Mouse (Mus musculus) limb, embryonic 14.5 days (tissue): ENCODE data around the gene Fyb2. TPM values are rescaled to one million over a fixed set of nuclear protein-coding genes. Genes with fewer than 3 reads are reported as not detected.

Experiments
- ATAC-seq: fragments of 200-750 bp; cut with Nextera tagmentation; 2 replicates; pipeline ENCODE4 v1.8.0; 2017; ENCODE audit warnings: low read depth, moderate number of reproducible peaks, moderate TSS enrichment; ENCODE audit not compliant: low FRiP score
- DNase-seq: peaks from one replicate; pipeline ENCODE4 v3.0.0-alpha.2; 2015; ENCODE audit warnings: low spot score
- H3K27ac ChIP-seq: fragments of 300-500 bp; sonication (generic); replicated peaks from 2 replicates; pipeline ENCODE4 v1.5.1; 2014; ENCODE audit warnings: low read depth, mild to moderate bottlenecking, low read length, moderate library complexity, mixed read lengths
- H3K27me3 ChIP-seq: fragments of 300-500 bp; sonication (generic); 2 replicates; pipeline ENCODE4 v1.6.1; 2014; ENCODE audit warnings: low read length, mixed read lengths; ENCODE audit not compliant: control insufficient read depth, insufficient read depth
- H3K36me3 ChIP-seq: fragments of 300-500 bp; sonication (generic); 2 replicates; pipeline ENCODE4 v1.6.1; 2014; ENCODE audit warnings: mild to moderate bottlenecking, low read length, moderate library complexity, mixed read lengths; ENCODE audit not compliant: control insufficient read depth, insufficient read depth
- H3K4me1 ChIP-seq: fragments of 300-500 bp; sonication (generic); 2 replicates; pipeline ENCODE4 v1.6.1; 2014; ENCODE audit warnings: antibody characterized with exemption, low read length, mixed read lengths; ENCODE audit not compliant: control insufficient read depth, insufficient read depth
- H3K4me2 ChIP-seq: fragments of 300-500 bp; sonication (generic); replicated peaks from 2 replicates; pipeline ENCODE4 v1.6.1; 2014; ENCODE audit warnings: low read depth, mild to moderate bottlenecking, low read length, moderate library complexity; ENCODE audit not compliant: severe bottlenecking
- H3K4me3 ChIP-seq: fragments of 300-500 bp; sonication (generic); replicated peaks from 2 replicates; pipeline ENCODE4 v1.5.1; 2014; ENCODE audit warnings: low read length
- H3K9ac ChIP-seq: fragments of 300-500 bp; sonication (generic); 2 replicates; pipeline ENCODE4 v1.6.1; 2014; ENCODE audit warnings: mild to moderate bottlenecking, low read depth, low read length, moderate library complexity; ENCODE audit not compliant: severe bottlenecking
- H3K9me3 ChIP-seq: fragments of 300-500 bp; sonication (generic); 2 replicates; pipeline ENCODE4 v1.6.1; 2016; ENCODE audit warnings: low read length; ENCODE audit not compliant: control insufficient read depth
- POLR2A ChIP-seq: fragments of 200-500 bp; IDR thresholded peaks from 2 replicates; pipeline ENCODE4 v1.8.0; 2012; ENCODE audit warnings: inconsistent platforms, mild to moderate bottlenecking, moderate library complexity, borderline replicate concordance; ENCODE audit not compliant: insufficient read depth, insufficient read length; ENCODE audit errors: extremely low read depth
- WGBS: fragments of 180-500 bp; shearing (Covaris S2); extraction: QIAGEN DNeasy Blood & Tissue Kit; methylation state at CpG from one replicate; pipeline ENCODE4 v1.1.7; 2014; 5-methylcytosine and 5-hydroxymethylcytosine counted together
- polyA plus RNA-seq, 2 experiments: library from polyadenylated mRNA; depleted of rRNA in 1 of 2; stranded (reverse) in 1 of 2; unstranded in 1 of 2; fragments of >200 nt; fragmentation: Nextera tagmentation in 1 of 2; extraction: Ambion mirVana in 1 of 2; gene quantifications; 2 replicates each; pipeline versions ENCODE4 v1.2.1 to v1.2.3; 2012 to 2014

Fyb2 gene
- polyA plus RNA-seq, 2 experiments: 0.30 to 0.39 TPM

GRCm38 (mm10) chr4:104939535-104939934 lies 26.3 kb downstream of the Fyb2 start:
- Histone ChIP-seq H3K9ac (no peak overlapping the region), H3K27me3 (no peaks in the 10 kb centered on the region), H3K27ac (no peak overlapping the region), H3K4me1 (no peaks in the 10 kb centered on the region), H3K4me2 (no peak overlapping the region), H3K36me3 (no peaks in the 10 kb centered on the region), H3K4me3 (no peak overlapping the region), H3K9me3 (no peaks in the 10 kb centered on the region)
- TF ChIP-seq POLR2A: no peak
- 90% methylated on average over 6 of the region's 6 CpGs for WGBS
- DNase-seq (no peak), ATAC-seq (no peak)

- H3K27ac ChIP-seq: no peak overlapping the region
- DNase-seq (no peak), ATAC-seq (no peak)
- no peak overlapping the region for H3K9ac ChIP-seq
- H3K9me3 ChIP-seq: no peaks in the 10 kb centered on the region
- no peak overlapping the region for H3K4me2 ChIP-seq
- TF ChIP-seq POLR2A: no peak
- no peaks in the 10 kb centered on the region for H3K27me3 ChIP-seq
- no peaks in the 10 kb centered on the region for H3K4me1 ChIP-seq
- no peaks in the 10 kb centered on the region for H3K36me3 ChIP-seq
- WGBS: 79% methylated on average over 1 of the region's 1 CpGs
- no peak overlapping the region for H3K4me3 ChIP-seq
Measured at GRCm38 (mm10) chr4:104941895-104942294, 28.6 kb downstream of the Fyb2 start.

DNA sequence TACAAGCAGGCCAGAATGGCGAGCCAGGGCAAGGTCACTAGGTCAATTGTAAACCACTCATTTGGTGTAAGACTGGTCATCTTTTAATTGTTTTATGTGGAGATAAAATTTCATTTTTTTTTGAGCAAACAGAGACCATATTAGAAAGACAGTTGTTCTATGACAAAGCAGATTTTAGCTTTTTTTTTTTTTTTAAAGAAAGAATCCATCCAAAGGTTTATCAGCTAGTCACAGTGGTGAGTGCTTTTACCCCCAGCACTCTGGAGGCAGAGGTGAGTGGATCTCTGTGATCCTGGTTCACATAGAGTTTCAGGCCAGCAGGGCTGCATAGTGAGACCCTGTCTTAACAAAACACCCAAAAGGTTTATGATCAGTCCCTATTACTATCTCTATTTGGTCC lies 31.2 kb downstream of the Fyb2 start:
- DNase-seq (no peak), ATAC-seq (no peak)
- Histone ChIP-seq H3K36me3 (no peaks in the 10 kb centered on the region), H3K4me1 (no peaks in the 10 kb centered on the region), H3K27ac (no peak overlapping the region), H3K27me3 (no peaks in the 10 kb centered on the region), H3K9me3 (no peaks in the 10 kb centered on the region), H3K4me2 (no peak overlapping the region), H3K4me3 (no peak overlapping the region), H3K9ac (no peak overlapping the region)
- no peak for TF ChIP-seq POLR2A
- WGBS: 67% methylated on average over 1 of the region's 1 CpGs

- Histone ChIP-seq H3K4me2 (no peak overlapping the region), H3K27ac (no peak overlapping the region), H3K4me3 (no peak overlapping the region), H3K36me3 (no peaks in the 10 kb centered on the region), H3K9ac (no peak overlapping the region), H3K9me3 (no peaks in the 10 kb centered on the region), H3K27me3 (no peaks in the 10 kb centered on the region), H3K4me1 (no peaks in the 10 kb centered on the region)
- DNase-seq: no peak
- no peak for TF ChIP-seq POLR2A
- WGBS: 84% methylated on average over 4 of the region's 4 CpGs
- no peak for ATAC-seq
Measured at GRCm38 (mm10) chr4:104948886-104949285, 35.6 kb downstream of the Fyb2 start.

DNA sequence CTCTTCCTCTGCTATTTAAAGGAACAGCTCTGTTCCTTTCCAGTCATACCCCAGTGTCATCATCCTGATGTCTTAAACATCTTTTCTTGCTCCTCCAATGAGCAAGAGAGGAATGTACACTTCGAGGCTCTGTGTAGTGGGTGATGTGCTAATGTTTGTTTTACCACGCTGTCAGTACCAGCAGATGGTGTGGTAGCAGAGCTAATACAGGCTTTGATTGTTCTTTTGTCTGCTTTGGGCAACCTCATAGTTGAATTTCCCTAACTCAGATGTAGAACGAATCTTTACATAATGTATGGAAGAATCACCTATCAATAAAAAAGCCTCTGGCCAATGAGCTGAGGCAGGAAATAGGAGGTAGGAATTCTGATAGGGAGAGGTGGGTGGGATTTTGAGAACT lies 36.0 kb downstream of the Fyb2 start:
- no peak for TF ChIP-seq POLR2A
- DNase-seq: no peak
- Histone ChIP-seq H3K4me1 (no peaks in the 10 kb centered on the region), H3K9me3 (no peaks in the 10 kb centered on the region), H3K36me3 (no peaks in the 10 kb centered on the region), H3K9ac (no peak overlapping the region), H3K4me2 (no peak overlapping the region), H3K27ac (no peak overlapping the region), H3K4me3 (no peak overlapping the region), H3K27me3 (no peaks in the 10 kb centered on the region)
- 73% methylated on average over 3 of the region's 3 CpGs for WGBS
- ATAC-seq: no peak

DNA sequence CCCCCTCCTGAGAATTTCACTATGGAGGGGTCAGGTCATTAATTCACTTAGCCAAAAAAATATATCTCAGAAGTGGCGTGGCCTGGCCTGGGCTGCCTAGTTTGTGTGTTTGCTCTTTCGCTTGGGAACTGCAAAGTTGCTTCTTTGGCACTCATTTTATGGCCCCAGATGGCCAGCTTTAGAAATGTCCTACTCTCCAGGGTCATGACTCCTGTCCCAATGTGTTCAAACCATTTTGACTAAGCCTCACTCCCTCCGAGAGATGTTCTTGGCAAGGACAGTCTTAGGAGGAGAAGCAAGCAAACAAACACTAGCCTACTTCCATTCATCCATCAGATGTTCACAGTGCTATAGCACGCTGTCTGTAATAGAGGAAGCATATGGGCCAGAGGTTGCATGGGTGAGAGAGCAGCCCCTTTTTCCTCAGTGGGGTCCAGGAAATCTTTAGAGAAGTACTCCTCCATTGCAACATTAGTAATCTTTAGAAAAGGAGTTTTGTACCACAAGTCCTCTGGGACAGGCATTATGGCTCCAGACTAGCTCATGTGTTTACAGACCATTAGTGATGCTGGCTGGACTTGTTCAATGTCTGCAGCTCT lies 38.1 kb downstream of the Fyb2 start:
- Histone ChIP-seq H3K4me3 (no peak overlapping the region), H3K9me3 (no peaks in the 10 kb centered on the region), H3K4me2 (no peak overlapping the region), H3K27me3 (no peaks in the 10 kb centered on the region), H3K4me1 (no peaks in the 10 kb centered on the region), H3K9ac (no peak overlapping the region), H3K36me3 (no peaks in the 10 kb centered on the region), H3K27ac (no peak overlapping the region)
- ATAC-seq (no peak), DNase-seq (no peak)
- TF ChIP-seq POLR2A: no peak
- WGBS: 80% methylated on average over 4 of the region's 4 CpGs
